Mouse (Mus musculus) heart, embryonic 11.5 days (tissue): Measurements from ENCODE around the gene Arhgap9. TPM values are rescaled to one million over a fixed set of nuclear protein-coding genes. Genes with fewer than 3 reads are reported as not detected.

Source experiments
- ATAC-seq: fragments of 200-750 bp; cut with Nextera tagmentation; replicated peaks from 2 replicates; pipeline ENCODE4 v1.8.0; 2017; ENCODE audit warnings: moderate library complexity; ENCODE audit not compliant: insufficient number of reproducible peaks, low FRiP score, low TSS enrichment
- H3K27ac ChIP-seq: fragments of 300-500 bp; sonication (generic); 2 replicates; pipeline ENCODE4 v1.5.1; 2014; ENCODE audit warnings: mild to moderate bottlenecking, low read depth, low read length
- H3K27me3 ChIP-seq: fragments of 300-500 bp; sonication (generic); 2 replicates; pipeline ENCODE4 v1.6.1; 2014; ENCODE audit warnings: mild to moderate bottlenecking, low read length, mixed read lengths; ENCODE audit not compliant: control insufficient read depth, insufficient read depth
- H3K36me3 ChIP-seq: fragments of 300-500 bp; sonication (generic); 2 replicates; pipeline ENCODE4 v1.6.1; 2014; ENCODE audit warnings: mild to moderate bottlenecking, low read length, moderate library complexity, mixed read lengths; ENCODE audit not compliant: control insufficient read depth, insufficient read depth
- H3K4me1 ChIP-seq: fragments of 300-500 bp; sonication (generic); 2 replicates; pipeline ENCODE4 v1.6.1; 2014; ENCODE audit warnings: low read length; ENCODE audit not compliant: control insufficient read depth, insufficient read depth
- H3K4me2 ChIP-seq: fragments of 300-500 bp; sonication (generic); 2 replicates; pipeline ENCODE4 v1.6.1; 2014; ENCODE audit warnings: mild to moderate bottlenecking, moderate library complexity
- H3K4me3 ChIP-seq: fragments of 300-500 bp; sonication (generic); 2 replicates; pipeline ENCODE4 v1.5.1; 2014; ENCODE audit warnings: low read depth, low read length
- H3K9ac ChIP-seq: fragments of 300-500 bp; sonication (generic); 2 replicates; pipeline ENCODE4 v1.6.1; 2014; ENCODE audit warnings: mild to moderate bottlenecking, low read depth, low read length, moderate library complexity
- H3K9me3 ChIP-seq: fragments of 300-500 bp; sonication (generic); replicated peaks from 2 replicates; pipeline ENCODE4 v1.6.1; 2016; ENCODE audit warnings: low read length; ENCODE audit not compliant: control insufficient read depth
- WGBS: fragments of 180-500 bp; shearing (Covaris S2); extraction: QIAGEN DNeasy Blood & Tissue Kit; methylation state at CpG from one replicate; pipeline ENCODE4 v1.1.7; 2014; ENCODE audit not compliant: insufficient replicate concordance; 5-methylcytosine and 5-hydroxymethylcytosine counted together
- polyA plus RNA-seq: library from polyadenylated mRNA; unstranded; fragments of >200 nt; fragmentation: Nextera tagmentation; extraction: Ambion mirVana; gene quantifications from 2 replicates; pipeline ENCODE4 v1.2.1, GENCODE M21; 2014

The Arhgap9 gene
- 1.7 TPM in 2 replicates for polyA plus RNA-seq

DNA sequence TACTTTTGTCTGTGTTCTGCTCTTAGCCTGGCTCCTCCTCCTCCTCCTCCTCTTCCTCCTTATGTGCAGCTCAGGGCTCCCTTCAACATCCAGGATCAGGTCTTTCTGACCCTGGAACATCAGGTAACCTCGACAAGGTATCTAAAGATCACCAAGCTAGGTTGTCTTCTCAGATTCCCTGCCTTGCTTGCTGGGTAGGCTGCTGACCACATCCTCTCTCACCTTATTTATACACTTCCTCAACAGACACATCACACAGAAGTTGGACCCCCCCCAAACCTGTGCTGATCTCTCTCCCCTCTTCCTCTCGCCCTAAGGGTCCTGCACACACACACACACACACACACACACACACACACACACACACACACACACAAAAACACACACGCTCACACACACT, at the start of gene Arhgap9:
Arhgap9 (plus strand) TSS at position 344 of the 400 bp plus-strand sequence.
- no peak within 1 kb of the TSS for H3K4me2 ChIP-seq
- no peak within 1 kb of the TSS for H3K9ac ChIP-seq
- H3K27ac ChIP-seq: no peak within 1 kb of the TSS
- H3K9me3 ChIP-seq: no peaks in the 10 kb centered on the region
- no peaks in the 10 kb centered on the region for H3K36me3 ChIP-seq
- peaks cover 46% of the 10 kb centered on the region for H3K27me3 ChIP-seq
- 85% methylated on average over 3 of the region's 3 CpGs for WGBS
- ATAC-seq: no peak
- H3K4me3 ChIP-seq: no peak within 1 kb of the TSS
- H3K4me1 ChIP-seq: peaks cover 9% of the 10 kb centered on the region

DNA sequence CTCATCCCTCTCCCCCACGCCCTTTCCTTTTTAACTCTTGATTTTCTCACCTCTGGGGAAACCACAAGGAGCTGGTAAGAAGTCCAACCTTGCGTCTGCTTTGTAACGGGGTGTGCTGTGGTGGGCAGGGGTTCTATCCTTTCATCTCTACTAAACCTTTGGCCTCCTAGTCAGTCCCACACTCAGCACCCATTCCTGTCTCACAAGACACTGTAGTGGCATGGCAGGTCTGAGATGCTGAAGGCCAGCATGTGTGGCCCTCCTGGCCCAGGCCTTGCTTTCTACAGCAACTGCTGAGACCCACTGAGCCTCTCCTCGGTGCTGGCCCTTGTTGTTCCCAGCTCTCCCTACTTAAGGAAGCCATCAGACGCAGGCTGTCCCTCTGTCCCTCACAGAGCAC, 49.4 kb upstream of the Arhgap9 start:
- Histone ChIP-seq H3K36me3 (peaks cover 31% of the 10 kb centered on the region), H3K9me3 (no peaks in the 10 kb centered on the region), H3K4me3 (no peak overlapping the region), H3K27me3 (no peaks in the 10 kb centered on the region), H3K27ac (no peak overlapping the region), H3K4me1 (peaks cover 8% of the 10 kb centered on the region), H3K4me2 (no peak overlapping the region), H3K9ac (no peak overlapping the region)
- ATAC-seq: no peak
- WGBS: 88% methylated on average over 5 of the region's 5 CpGs

DNA sequence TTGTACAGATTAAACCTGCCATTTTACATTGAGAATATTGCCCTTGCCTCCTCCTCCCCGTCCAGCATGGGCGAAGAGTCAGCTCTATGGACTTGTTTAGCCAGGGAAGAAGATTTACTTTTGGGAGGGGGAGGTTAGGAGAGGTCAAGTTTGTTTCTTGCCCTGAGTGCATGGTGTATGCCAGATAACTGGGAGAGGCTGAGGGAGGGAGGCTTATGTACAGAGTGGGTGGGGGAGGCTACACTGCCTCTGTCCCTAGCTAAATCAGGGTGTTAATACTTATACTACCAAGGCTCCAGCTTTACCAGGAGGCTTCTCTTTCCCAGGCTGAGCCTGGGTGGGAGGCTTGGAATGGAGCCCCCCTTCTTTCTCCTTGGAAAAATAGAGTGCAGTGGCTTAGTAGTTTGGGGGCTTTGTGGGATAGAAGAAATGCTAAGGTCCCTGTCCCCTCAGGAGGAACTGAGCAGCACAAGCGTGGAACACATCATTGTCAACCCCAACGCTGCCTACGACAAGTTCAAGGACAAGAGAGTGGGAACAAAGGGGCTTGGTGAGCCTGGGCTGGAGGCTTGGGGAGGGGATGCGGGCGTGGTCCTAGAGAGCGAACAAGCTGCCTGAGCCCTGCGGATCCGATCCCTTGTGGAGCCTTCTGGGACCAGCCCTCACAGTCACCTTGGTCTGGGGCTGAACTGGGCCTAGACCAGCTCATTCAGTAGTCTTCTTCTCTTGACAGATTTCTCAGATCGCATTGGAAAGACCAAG, 47.3 kb upstream of the Arhgap9 start:
- H3K36me3 ChIP-seq: peaks cover 41% of the 10 kb centered on the region
- H3K27me3 ChIP-seq: no peaks in the 10 kb centered on the region
- ATAC-seq: no peak
- no peak overlapping the region for H3K4me2 ChIP-seq
- H3K4me1 ChIP-seq: no peaks in the 10 kb centered on the region
- H3K9me3 ChIP-seq: no peaks in the 10 kb centered on the region
- WGBS: 86% methylated on average over 11 of the region's 11 CpGs
- no peak overlapping the region for H3K27ac ChIP-seq
- no peak overlapping the region for H3K9ac ChIP-seq
- no peak overlapping the region for H3K4me3 ChIP-seq

DNA sequence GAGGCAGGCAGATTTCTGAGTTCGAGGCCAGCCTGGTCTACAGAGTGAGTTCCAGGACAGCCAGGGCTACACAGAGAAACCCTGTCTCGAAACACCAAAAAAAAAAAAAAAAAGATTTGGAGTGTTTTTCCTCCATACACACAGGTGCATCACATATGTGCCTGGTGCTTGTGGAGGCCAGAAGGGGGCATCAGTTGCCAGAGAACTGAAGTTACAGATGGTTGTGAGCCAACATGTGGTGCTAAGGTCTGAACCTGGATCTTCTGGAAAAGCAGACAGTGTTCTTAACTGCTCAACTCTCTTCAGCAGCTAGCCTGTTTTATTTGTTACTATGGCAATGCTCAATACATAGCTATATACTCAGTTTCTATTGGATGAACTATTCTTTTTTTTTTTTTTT, 42.0 kb upstream of the Arhgap9 start:
- Histone ChIP-seq H3K27me3 (no peaks in the 10 kb centered on the region), H3K27ac (no peak overlapping the region), H3K4me1 (no peaks in the 10 kb centered on the region), H3K9ac (no peak overlapping the region), H3K9me3 (no peaks in the 10 kb centered on the region), H3K36me3 (peaks cover 74% of the 10 kb centered on the region), H3K4me3 (no peak overlapping the region), H3K4me2 (no peak overlapping the region)
- ATAC-seq: no peak
- 93% methylated on average over 2 of the region's 2 CpGs for WGBS

DNA sequence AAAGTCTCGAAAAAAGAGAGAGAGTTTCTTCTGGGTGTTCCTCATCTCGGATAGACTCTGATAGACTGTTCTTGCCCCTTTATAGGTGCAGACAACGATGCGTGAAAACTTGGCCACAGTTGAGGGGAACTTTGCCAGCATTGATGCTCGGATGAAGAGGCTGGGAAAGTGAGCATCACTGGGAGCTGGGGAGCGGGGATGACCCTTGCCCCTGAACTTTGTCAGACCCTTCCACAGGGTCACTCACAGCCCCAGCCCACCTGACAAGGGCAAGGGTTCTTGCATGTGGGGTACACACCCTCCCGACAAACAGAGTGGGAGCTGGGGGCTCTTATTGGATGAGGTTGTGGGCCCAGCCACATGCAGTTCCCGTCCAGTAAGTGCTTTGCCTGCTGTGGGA, 40.4 kb upstream of the Arhgap9 start:
- peaks cover 5% of the 10 kb centered on the region; the same call in 1 of the 2 replicates for H3K4me1 ChIP-seq
- H3K36me3 ChIP-seq: peaks cover 74% of the 10 kb centered on the region
- no peaks in the 10 kb centered on the region for H3K9me3 ChIP-seq
- no peak overlapping the region for H3K27ac ChIP-seq
- ATAC-seq: no peak
- H3K4me2 ChIP-seq: no peak overlapping the region
- no peaks in the 10 kb centered on the region for H3K27me3 ChIP-seq
- H3K9ac ChIP-seq: no peak overlapping the region
- no peak overlapping the region for H3K4me3 ChIP-seq
- 89% methylated on average over 8 of the region's 8 CpGs for WGBS

DNA sequence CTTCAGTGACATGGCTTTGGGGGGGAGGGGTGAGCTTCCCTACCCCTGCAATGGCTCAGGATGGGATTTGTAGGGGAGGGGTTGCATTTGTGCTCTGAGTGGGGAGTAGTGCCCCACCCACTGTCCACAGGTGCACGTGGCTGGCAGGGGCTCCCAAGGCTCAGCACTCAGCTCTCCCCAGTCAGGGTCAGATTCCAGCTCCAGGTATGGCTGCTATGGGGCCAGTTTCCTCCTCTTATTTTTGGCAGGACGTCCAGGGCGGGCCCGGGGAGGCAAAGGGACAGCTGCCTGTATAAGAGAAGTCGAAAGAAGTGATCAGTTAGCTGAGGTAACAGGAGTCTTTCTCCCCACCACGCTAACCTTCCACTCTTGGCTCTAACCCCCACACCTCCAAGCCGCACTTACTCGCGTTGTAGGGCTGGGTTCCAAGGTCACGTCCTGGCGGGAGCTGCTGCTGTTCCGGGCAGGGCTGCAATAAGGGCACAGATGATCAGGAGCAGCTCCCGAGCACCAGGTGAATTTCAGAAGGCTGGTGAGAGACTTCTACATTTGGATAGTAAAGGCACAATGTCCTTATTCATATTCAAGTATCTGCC, 39.0 kb upstream of the Arhgap9 start:
- Histone ChIP-seq H3K27me3 (no peaks in the 10 kb centered on the region), H3K27ac (no peak overlapping the region), H3K9ac (no peak overlapping the region), H3K36me3 (peaks cover 70% of the 10 kb centered on the region), H3K4me1 (peaks cover 18% of the 10 kb centered on the region), H3K9me3 (no peaks in the 10 kb centered on the region), H3K4me2 (no peak overlapping the region), H3K4me3 (no peak overlapping the region)
- whole genome bisulfite sequencing: 83% methylated on average over 13 of the region's 13 CpGs
- ATAC-seq: no peak

DNA sequence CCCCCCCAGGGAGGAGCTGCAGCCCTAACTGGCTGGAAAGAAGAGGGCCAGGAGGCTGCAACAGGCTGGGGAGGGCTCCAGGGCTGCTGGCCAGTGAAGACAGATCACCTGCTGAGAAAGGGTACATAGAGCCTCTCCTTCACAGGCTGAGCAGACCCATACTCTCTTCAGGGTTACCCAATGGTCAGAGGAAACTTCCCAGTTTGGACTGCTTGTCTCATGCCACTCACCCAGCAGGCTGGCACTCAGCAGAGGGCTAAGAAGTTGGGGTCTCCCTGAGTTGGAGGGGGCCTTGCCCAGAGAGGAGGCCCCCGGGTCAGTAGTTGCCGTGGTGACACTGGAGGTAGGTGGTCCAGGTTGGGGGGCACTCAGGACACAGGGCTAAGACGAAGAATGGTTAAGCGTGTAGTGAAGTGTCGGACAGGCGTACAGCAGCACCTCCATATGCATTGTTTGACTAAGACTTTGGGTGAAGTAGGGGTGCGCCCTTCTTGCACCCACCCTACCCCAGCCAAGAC, 37.6 kb upstream of the Arhgap9 start:
- 93% methylated on average over 7 of the region's 7 CpGs for WGBS
- Histone ChIP-seq H3K27ac (no peak overlapping the region), H3K4me3 (no peak overlapping the region), H3K9ac (no peak overlapping the region), H3K9me3 (no peaks in the 10 kb centered on the region), H3K36me3 (peaks cover 60% of the 10 kb centered on the region), H3K4me2 (no peak overlapping the region), H3K27me3 (no peaks in the 10 kb centered on the region), H3K4me1 (peaks cover 21% of the 10 kb centered on the region)
- no peak for ATAC-seq

DNA sequence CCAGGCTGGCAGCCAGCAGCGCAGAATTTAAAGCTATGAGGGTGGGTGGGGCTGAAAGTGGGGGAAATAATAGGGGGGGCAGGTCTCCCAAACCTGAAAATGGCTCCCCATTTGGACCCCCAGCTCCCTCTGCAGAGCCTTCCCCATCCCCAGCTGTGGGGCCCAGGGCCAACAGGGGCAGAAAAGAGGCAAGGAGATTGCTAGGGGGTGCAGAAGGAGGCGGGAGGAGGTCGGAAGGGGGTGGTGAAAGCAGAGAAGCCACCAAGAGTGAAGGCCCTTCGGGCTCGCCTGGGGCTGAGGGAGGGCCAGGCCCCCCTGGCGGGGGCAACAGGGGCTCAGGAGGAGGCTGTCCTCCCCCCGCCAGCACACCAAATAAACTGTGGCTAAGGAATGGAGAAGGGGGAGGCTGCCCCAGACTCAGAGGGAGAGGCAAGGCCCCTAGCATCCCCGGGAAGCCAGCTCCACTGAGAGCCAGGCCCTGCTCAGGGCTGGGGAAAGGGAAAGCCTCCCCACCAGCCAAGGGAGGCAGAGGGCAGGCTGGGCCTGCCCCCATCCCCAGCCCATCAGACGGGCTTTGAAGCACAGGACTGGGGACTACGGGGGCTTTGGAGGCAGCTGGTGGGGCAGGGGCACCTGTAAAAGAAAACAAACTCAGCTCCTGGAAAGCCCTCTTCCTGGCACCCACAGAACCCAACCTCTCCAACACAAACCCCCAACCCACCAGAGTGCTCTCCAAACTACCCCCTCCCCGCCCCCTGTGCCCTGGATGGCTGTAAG, 36.9 kb upstream of the Arhgap9 start:
- Histone ChIP-seq H3K36me3 (peaks cover 58% of the 10 kb centered on the region), H3K9ac (no peak overlapping the region), H3K4me1 (peaks cover 26% of the 10 kb centered on the region), H3K4me2 (no peak overlapping the region), H3K4me3 (no peak overlapping the region), H3K27ac (no peak overlapping the region), H3K9me3 (no peaks in the 10 kb centered on the region), H3K27me3 (no peaks in the 10 kb centered on the region)
- 83% methylated on average over 11 of the region's 11 CpGs for WGBS
- no peak for ATAC-seq
